Mouse (Mus musculus): Measurements from ENCODE around the gene Tpm1. TPM values are rescaled to one million over a fixed set of nuclear protein-coding genes. Genes with fewer than 3 reads are reported as not detected.

The Tpm1 gene
- polyA plus RNA-seq, 1 experiment from 2014 or later = 91.4 TPM

- DNase-seq (ENCODE audit: low spot score) = no peak
Observed at GRCm38 (mm10) chr9:67028133-67028724, 21.0 kb downstream of the Tpm1 start.

- DNase-seq (ENCODE audit: low spot score) = no peak
Observed at GRCm38 (mm10) chr9:67026890-67027289, 22.3 kb downstream of the Tpm1 start.

GRCm38 (mm10) chr9:67026061-67026460 is 23.1 kb downstream of the Tpm1 start:
- DNase-seq (ENCODE audit: low spot score) = no peak

- no peak for DNase-seq (ENCODE audit: low spot score)
Observed at GRCm38 (mm10) chr9:67024889-67025692, 24.1 kb downstream of the Tpm1 start.

- no peak for DNase-seq (ENCODE audit: low spot score)
Observed at GRCm38 (mm10) chr9:67023371-67023770, 25.8 kb downstream of the Tpm1 start.

- DNase-seq (ENCODE audit: low spot score) = no peak
Observed at GRCm38 (mm10) chr9:67020063-67020462, 29.1 kb downstream of the Tpm1 start.

GRCm38 (mm10) chr9:67013501-67013900 is 35.7 kb downstream of the Tpm1 start:
- no peak for DNase-seq (ENCODE audit: low spot score)

- no peak for DNase-seq (ENCODE audit: low spot score)
Observed at GRCm38 (mm10) chr9:67012470-67012869, 36.7 kb downstream of the Tpm1 start.

- no peak for DNase-seq (ENCODE audit: low spot score)
Observed at GRCm38 (mm10) chr9:67011483-67011882, 37.7 kb downstream of the Tpm1 start.

GRCm38 (mm10) chr9:67008781-67009180 is 40.4 kb downstream of the Tpm1 start:
- DNase-seq (ENCODE audit: low spot score) = no peak

GRCm38 (mm10) chr9:67006376-67006775 is 42.8 kb downstream of the Tpm1 start:
- no peak for DNase-seq (ENCODE audit: low spot score)

- no peak for DNase-seq (ENCODE audit: low spot score)
Observed at GRCm38 (mm10) chr9:67005161-67005742, 44.0 kb downstream of the Tpm1 start.

GRCm38 (mm10) chr9:67003656-67004055 is 45.5 kb downstream of the Tpm1 start:
- DNase-seq (ENCODE audit: low spot score) = no peak

GRCm38 (mm10) chr9:67003156-67003555 is 46.0 kb downstream of the Tpm1 start:
- DNase-seq (ENCODE audit: low spot score) = no peak

- no peak for DNase-seq (ENCODE audit: low spot score)
Observed at GRCm38 (mm10) chr9:67001506-67001905, 47.7 kb downstream of the Tpm1 start.

GRCm38 (mm10) chr9:67001050-67001449 is 48.2 kb downstream of the Tpm1 start:
- peak; percentile 81 for DNase-seq (ENCODE audit: low spot score)

- no peak for DNase-seq (ENCODE audit: low spot score)
Observed at GRCm38 (mm10) chr9:66999698-67000097, 49.5 kb downstream of the Tpm1 start.

GRCm38 (mm10) chr9:66991750-66992410 is 57.3 kb downstream of the Tpm1 start:
- no peak for DNase-seq (ENCODE audit: low spot score)

- DNase-seq (ENCODE audit: low spot score) = no peak
Observed at GRCm38 (mm10) chr9:66991021-66991749, 58.0 kb downstream of the Tpm1 start.

GRCm38 (mm10) chr9:66990046-66990445 is 59.2 kb downstream of the Tpm1 start:
- DNase-seq (ENCODE audit: low spot score) = no peak

GRCm38 (mm10) chr9:66989581-66989980 is 59.6 kb downstream of the Tpm1 start:
- DNase-seq (ENCODE audit: low spot score) = no peak
